Mouse (Mus musculus) intestine, embryonic 16.5 days (tissue): ENCODE measurements around the gene Olfr1358. TPM values are rescaled to one million over a fixed set of nuclear protein-coding genes. Genes with fewer than 3 reads are reported as not detected.

ENCODE experiments used
- ATAC-seq: fragments of 200-750 bp; cut with Nextera tagmentation; 2 replicates; pipeline ENCODE4 v1.8.0; 2017; ENCODE audit warnings: moderate TSS enrichment, moderate library complexity
- H3K27ac ChIP-seq: fragments of 300-500 bp; sonication (generic); 2 replicates; pipeline ENCODE4 v1.5.1; 2014; ENCODE audit warnings: mild to moderate bottlenecking, low read length
- H3K27me3 ChIP-seq: fragments of 300-500 bp; sonication (generic); replicated peaks from 2 replicates; pipeline ENCODE4 v1.6.1; 2014; ENCODE audit warnings: low read length, control low read depth, mixed read lengths; ENCODE audit not compliant: control insufficient read depth, insufficient read depth
- H3K36me3 ChIP-seq: fragments of 300-500 bp; sonication (generic); 2 replicates; pipeline ENCODE4 v1.6.1; 2014; ENCODE audit warnings: low read length, control low read depth; ENCODE audit not compliant: control insufficient read depth, insufficient read depth
- H3K4me1 ChIP-seq: fragments of 300-500 bp; sonication (generic); 2 replicates; pipeline ENCODE4 v1.6.1; 2014; ENCODE audit warnings: low read length, control low read depth, mixed read lengths; ENCODE audit not compliant: control insufficient read depth, insufficient read depth
- H3K4me2 ChIP-seq: fragments of 300-500 bp; sonication (generic); 2 replicates; pipeline ENCODE4 v1.6.1; 2014; ENCODE audit warnings: low read depth, low read length, control low read depth
- H3K4me3 ChIP-seq: fragments of 300-500 bp; sonication (generic); 2 replicates; pipeline ENCODE4 v1.5.1; 2014; ENCODE audit warnings: mild to moderate bottlenecking, low read length
- H3K9ac ChIP-seq: fragments of 300-500 bp; sonication (generic); 2 replicates; pipeline ENCODE4 v1.6.1; 2014; ENCODE audit warnings: low read depth, low read length
- H3K9me3 ChIP-seq: fragments of 300-500 bp; sonication (generic); 2 replicates; pipeline ENCODE4 v1.6.1; 2016; ENCODE audit warnings: low read length, control low read depth; ENCODE audit not compliant: control insufficient read depth
- WGBS: fragments of 180-500 bp; shearing (Covaris S2); extraction: QIAGEN DNeasy Blood & Tissue Kit; methylation state at CpG from one replicate; pipeline ENCODE4 v1.1.7; 2014; 5-methylcytosine and 5-hydroxymethylcytosine counted together
- polyA plus RNA-seq: library from polyadenylated mRNA; unstranded; fragments of >200 nt; fragmentation: Nextera tagmentation; extraction: Ambion mirVana; gene quantifications from 2 replicates; pipeline ENCODE4 v1.2.1, GENCODE M21; 2015

Olfr1358 gene
- polyA plus RNA-seq: not detected in 2 replicates

DNA sequence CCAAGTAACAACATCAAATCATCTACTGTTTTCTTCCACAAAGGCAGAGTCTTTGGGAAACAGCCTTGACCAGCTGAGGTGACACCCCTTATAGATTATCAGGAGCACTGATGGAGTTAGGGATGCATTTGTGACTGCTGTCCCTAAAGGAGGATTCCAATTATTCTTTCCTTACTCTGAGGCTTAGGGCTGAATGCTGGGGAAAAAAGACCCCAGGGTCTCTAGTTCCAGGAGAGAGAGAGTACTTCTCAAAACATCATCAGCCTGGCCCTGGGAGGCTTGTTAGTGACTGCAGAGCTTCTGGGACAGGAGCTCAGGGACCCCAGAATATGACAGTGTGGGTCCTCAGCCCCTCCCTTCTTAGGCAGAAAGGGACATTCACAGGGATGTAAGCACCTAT lies at the start of gene Olfr1358:
Olfr1358 (plus strand) TSS at position 301 of the 400 bp plus-strand sequence.
- Histone ChIP-seq H3K4me3 (no peak within 1 kb of the TSS), H3K27ac (no peak within 1 kb of the TSS), H3K27me3 (no peaks in the 10 kb centered on the region), H3K4me2 (no peak within 1 kb of the TSS), H3K9ac (no peak within 1 kb of the TSS), H3K9me3 (no peaks in the 10 kb centered on the region), H3K4me1 (no peaks in the 10 kb centered on the region), H3K36me3 (no peaks in the 10 kb centered on the region)
- no peak for ATAC-seq

DNA sequence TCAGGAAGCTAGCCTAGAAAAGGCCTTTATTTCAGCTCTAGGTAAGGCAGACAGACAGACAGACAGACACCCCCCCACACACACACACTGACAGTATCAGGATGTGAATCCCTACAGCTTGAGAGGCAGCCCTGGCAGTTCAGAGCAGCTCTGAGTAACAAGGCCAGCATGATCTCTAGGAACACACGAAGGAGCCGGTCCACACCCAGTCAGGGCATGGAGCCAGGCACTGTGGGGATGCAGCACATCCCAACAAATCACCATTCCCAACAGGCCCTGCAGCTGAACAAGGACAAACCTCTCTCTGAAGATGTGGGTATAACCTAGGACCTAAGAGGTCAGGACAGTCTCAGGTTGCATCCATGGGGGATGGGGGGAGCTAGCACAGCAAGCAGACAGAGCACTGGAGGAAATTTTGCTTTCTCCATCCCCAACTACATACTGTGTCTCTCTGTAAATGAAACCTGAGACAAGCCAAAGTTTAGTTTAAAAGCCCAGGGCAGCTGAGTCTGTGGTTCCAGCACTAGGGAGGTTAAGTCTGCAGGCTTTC lies 49.4 kb upstream of the Olfr1358 start:
- H3K36me3 ChIP-seq: no peaks in the 10 kb centered on the region
- no peak overlapping the region for H3K9ac ChIP-seq
- peaks cover 17% of the 10 kb centered on the region for H3K4me1 ChIP-seq
- WGBS: 51% methylated on average over 2 of the region's 2 CpGs
- no peak overlapping the region for H3K27ac ChIP-seq
- no peaks in the 10 kb centered on the region for H3K27me3 ChIP-seq
- no peak overlapping the region for H3K4me2 ChIP-seq
- no peaks in the 10 kb centered on the region for H3K9me3 ChIP-seq
- ATAC-seq: no peak
- no peak overlapping the region for H3K4me3 ChIP-seq

DNA sequence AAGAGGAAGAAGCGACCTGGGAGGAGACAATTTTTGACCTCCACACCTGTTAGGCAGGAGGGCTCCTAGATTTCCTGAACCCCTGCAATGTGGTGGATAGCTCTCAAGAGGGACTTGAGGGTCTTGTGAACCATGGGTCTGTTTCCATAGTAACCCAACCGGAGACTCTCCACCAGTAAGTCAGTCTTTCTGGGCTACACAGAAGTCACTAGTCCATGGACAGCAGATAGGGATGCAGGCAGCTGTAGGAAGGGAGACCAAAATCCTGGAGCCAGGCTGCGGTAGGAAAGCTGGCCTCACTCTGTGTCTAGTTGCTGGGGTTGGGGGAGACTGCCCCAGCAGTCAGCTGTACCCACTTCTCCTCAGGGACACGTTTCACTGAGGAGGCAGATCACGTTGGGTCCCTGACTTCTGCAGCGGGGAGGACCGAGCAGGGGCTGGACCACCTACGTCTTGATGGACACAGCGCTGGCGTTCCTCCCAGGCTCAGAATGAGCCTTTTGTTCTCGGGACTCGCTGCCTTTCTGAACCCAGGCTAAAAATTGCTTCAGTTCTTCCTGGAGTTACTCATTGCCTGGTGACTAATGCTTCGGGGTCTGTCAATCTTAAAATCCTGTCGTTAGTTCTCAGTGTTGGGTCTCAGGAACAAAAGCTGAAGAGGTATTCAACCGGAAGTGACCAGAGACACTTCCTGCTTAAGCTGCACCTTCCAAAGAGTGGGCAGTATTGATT lies 46.5 kb upstream of the Olfr1358 start:
- no peak overlapping the region for H3K27ac ChIP-seq
- no peaks in the 10 kb centered on the region for H3K9me3 ChIP-seq
- peaks cover 2% of the 10 kb centered on the region; the same call in 1 of the 2 replicates for H3K4me1 ChIP-seq
- 46% methylated on average over 15 of the region's 15 CpGs for WGBS
- no peak for ATAC-seq
- no peaks in the 10 kb centered on the region for H3K27me3 ChIP-seq
- peak overlapping the region; percentile 30; the same call in 1 of the 2 replicates for H3K9ac ChIP-seq
- no peaks in the 10 kb centered on the region for H3K36me3 ChIP-seq
- no peak overlapping the region for H3K4me2 ChIP-seq
- no peak overlapping the region for H3K4me3 ChIP-seq

DNA sequence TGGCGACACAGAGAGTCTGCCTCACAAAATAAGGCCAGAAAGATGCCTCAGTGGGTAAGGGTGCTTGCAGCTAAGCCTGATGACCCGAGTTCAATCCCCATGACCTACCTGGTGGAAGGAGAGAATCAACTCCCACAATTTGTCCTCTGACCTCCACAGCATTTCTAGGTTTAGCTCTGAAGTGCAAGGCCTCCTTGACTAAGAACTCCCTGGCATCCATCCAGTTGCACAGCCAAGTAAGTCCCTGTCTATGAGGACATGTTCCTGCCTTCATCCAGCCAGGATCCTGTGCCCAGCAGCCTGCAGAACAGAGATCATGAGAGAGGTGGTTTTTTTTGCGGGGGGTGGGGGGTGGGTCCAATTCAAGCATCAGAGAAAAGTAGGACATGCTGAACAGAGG lies 45.2 kb upstream of the Olfr1358 start:
- H3K4me3 ChIP-seq: no peak overlapping the region
- ATAC-seq: no peak
- H3K27ac ChIP-seq: no peak overlapping the region
- no peaks in the 10 kb centered on the region for H3K36me3 ChIP-seq
- no peak overlapping the region for H3K4me2 ChIP-seq
- no peaks in the 10 kb centered on the region for H3K27me3 ChIP-seq
- H3K9me3 ChIP-seq: no peaks in the 10 kb centered on the region
- H3K4me1 ChIP-seq: peaks cover 2% of the 10 kb centered on the region; the same call in 1 of the 2 replicates
- H3K9ac ChIP-seq: no peak overlapping the region
- 77% methylated on average over 3 of the region's 3 CpGs for WGBS

DNA sequence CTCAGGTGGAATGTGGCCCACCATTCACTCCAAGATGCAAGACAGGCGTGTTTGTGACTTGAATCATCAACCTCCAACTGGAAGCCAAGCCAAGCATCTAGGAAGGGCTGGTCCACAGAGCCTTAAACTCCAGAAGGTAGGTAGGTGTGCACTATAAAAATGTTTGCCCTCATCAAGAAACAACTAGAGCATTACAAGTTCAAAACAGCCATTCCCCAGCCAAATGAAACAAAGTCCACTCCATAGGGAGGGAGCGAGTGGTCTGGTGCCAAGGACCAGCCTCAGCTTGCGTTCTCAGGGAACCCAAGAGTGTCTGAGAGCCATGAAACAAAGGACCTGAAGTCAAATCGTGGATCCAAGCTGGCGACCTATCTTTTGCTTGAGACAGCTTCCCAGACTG lies 43.8 kb upstream of the Olfr1358 start:
- H3K27me3 ChIP-seq: no peaks in the 10 kb centered on the region
- WGBS: 69% methylated on average over 5 of the region's 5 CpGs
- H3K36me3 ChIP-seq: no peaks in the 10 kb centered on the region
- peaks cover 2% of the 10 kb centered on the region; the same call in 1 of the 2 replicates for H3K4me1 ChIP-seq
- H3K4me3 ChIP-seq: no peak overlapping the region
- ATAC-seq: no peak
- H3K9me3 ChIP-seq: no peaks in the 10 kb centered on the region
- H3K9ac ChIP-seq: no peak overlapping the region
- no peak overlapping the region for H3K27ac ChIP-seq
- no peak overlapping the region for H3K4me2 ChIP-seq

DNA sequence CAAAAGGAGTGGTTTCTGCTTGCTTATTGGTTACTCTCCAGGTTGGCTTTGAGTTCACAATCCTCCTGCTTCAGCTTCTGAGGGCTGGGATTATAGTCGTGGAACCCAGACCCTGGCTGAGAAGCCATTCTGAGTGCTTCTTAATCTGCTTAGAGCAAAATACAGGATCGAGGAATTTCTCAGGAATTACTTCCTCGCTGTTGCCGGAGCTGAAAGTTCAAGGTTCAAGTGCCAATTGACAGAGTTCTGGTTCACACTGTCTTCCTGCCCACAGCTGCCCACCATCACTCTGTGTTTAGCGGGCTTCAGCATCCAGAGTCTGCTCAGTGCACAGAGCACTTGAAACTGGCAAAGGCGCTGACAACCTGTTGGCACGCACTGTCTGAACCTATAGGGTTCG lies 42.5 kb upstream of the Olfr1358 start:
- no peaks in the 10 kb centered on the region for H3K36me3 ChIP-seq
- peak; percentile 54 for ATAC-seq
- no peak overlapping the region for H3K27ac ChIP-seq
- no peaks in the 10 kb centered on the region for H3K9me3 ChIP-seq
- H3K4me3 ChIP-seq: no peak overlapping the region
- H3K4me2 ChIP-seq: no peak overlapping the region
- WGBS: 57% methylated on average over 8 of the region's 8 CpGs
- H3K9ac ChIP-seq: no peak overlapping the region
- H3K27me3 ChIP-seq: no peaks in the 10 kb centered on the region
- peaks cover 2% of the 10 kb centered on the region; the same call in 1 of the 2 replicates for H3K4me1 ChIP-seq

DNA sequence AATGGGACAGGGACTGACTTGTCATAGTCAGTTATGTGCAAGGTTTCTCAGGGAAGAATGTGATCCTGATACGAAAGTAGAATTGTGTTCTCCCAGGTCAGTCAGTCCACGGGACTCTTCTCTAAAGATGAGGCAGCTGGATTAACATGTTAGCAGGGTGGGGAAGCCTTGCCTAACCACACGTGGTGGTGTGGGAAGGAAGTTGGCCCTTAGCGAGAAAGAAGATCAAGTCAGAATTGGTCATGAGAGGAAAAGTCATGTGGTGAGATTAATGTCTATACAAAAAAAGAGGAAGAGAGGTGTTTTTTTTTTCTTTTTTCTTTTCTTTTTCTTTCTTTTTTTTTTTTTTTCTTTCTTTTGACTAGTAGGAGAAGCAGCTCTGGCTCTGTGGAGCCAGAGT lies 40.4 kb upstream of the Olfr1358 start:
- Histone ChIP-seq H3K27ac (no peak overlapping the region), H3K9me3 (no peaks in the 10 kb centered on the region), H3K36me3 (no peaks in the 10 kb centered on the region), H3K4me2 (no peak overlapping the region), H3K27me3 (no peaks in the 10 kb centered on the region), H3K9ac (no peak overlapping the region), H3K4me1 (peaks cover 7% of the 10 kb centered on the region), H3K4me3 (no peak overlapping the region)
- no peak for ATAC-seq
- WGBS: 70% methylated on average over 4 of the region's 4 CpGs

DNA sequence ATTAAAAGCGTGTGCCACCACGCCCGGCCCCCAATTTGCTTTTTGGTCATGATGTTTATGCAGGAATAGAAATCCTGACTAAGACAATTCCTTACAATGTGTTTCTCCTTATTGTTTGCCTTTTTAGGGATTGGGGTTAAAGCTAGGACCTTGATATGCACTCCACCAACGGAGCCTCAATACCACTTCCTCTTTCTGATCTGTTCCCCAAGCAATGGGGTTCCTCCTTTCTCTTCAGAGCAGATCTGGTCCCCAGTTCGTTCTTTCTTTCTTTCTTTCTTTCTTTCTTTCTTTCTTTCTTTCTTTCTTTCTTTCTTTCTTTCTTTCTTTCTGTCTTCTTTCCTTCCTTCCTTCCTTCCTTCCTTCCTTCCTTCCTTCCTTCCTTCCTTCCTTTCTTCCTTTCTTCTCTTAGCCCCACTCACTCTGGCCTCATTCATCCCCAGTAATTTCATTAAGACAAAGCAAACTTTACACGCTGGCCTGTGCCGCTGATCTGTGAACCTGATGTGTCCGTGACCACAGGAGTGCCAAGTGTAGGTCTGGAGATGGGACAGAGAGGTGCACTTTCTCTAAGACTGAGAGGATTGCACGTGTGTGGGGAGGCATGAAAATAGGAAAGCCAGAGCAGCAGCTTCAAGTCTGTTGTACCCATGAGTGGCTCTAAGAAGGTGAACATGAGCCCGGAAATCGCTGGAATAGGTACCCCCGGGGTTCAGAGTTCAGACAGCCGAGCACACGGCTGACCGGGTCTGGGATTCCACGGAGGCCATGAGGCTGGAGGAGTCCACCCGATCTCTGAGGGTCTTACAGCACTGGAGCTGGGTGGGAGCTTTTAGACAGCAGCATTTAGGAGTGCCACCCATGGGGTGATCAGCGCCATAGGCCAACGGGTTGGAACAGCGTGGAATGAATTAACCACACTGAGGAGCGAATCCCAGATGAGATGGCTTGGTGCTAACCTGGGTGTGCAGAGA lies 36.0 kb upstream of the Olfr1358 start:
- peak overlapping the region; percentile 69 for H3K9ac ChIP-seq
- no peaks in the 10 kb centered on the region for H3K9me3 ChIP-seq
- no peaks in the 10 kb centered on the region for H3K36me3 ChIP-seq
- no peak overlapping the region for H3K27ac ChIP-seq
- H3K4me2 ChIP-seq: peak overlapping the region; percentile 92
- H3K27me3 ChIP-seq: no peaks in the 10 kb centered on the region
- peaks cover 13% of the 10 kb centered on the region; the same call in 1 of the 2 replicates for H3K4me1 ChIP-seq
- peak overlapping the region; percentile 55 for H3K4me3 ChIP-seq
- 33% methylated on average over 21 of the region's 21 CpGs for WGBS
- peak; percentile 21; the same call in 1 of the 2 replicates for ATAC-seq

DNA sequence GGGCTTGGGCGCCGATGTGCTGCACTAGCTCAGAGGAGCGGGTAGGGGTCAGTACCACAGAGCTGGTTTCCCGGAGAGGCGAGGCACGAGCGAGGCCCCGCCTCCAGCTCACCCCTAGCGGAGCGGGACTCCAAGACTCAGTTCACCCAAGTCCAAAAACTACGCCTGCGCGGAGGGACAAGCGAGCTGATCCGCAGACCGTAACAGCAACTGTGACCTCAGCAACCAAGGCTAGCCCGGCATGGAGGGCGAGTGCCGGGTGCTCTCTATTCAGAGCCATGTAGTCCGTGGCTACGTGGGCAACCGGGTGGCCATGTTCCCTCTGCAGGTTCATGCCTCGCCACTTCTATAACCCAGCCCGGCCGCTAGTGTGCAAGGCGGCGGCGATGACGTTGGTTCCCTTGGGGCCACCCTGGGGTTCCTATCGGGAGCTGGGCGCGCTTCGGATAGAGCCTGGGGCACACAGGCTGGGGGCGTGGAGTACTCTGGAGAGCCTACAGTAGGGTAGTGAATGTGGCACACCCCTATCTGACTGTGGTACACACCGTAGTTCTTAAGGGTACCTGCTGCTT lies 35.2 kb upstream of the Olfr1358 start:
- ATAC-seq: peak; percentile 95
- peaks cover 13% of the 10 kb centered on the region; the same call in 1 of the 2 replicates for H3K4me1 ChIP-seq
- under 1% methylated on average over 35 of the region's 35 CpGs for WGBS
- H3K4me2 ChIP-seq: peak overlapping the region; percentile 92
- peak overlapping the region; percentile 55 for H3K4me3 ChIP-seq
- no peak overlapping the region; the same call in 1 of the 2 replicates for H3K27ac ChIP-seq
- H3K9ac ChIP-seq: peak overlapping the region; percentile 69
- no peaks in the 10 kb centered on the region for H3K36me3 ChIP-seq
- H3K9me3 ChIP-seq: no peaks in the 10 kb centered on the region
- no peaks in the 10 kb centered on the region for H3K27me3 ChIP-seq
